Mouse (Mus musculus) brown adipose tissue, adult 24 weeks (tissue): ENCODE results near the gene Bms1. TPM values are rescaled to one million over a fixed set of nuclear protein-coding genes. Genes with fewer than 3 reads are reported as not detected.

Source experiments
- H3K27ac ChIP-seq: fragments of 200-500 bp; replicated peaks from 2 replicates; pipeline ENCODE4 v1.5.1; 2012; ENCODE audit warnings: low read depth, mild to moderate bottlenecking, low read length
- H3K4me1 ChIP-seq: fragments of 200-500 bp; 2 replicates; pipeline ENCODE4 v1.6.1; 2012; ENCODE audit warnings: low read length, mixed read lengths; ENCODE audit not compliant: control insufficient read depth, insufficient read depth, insufficient read length
- H3K4me3 ChIP-seq: fragments of 200-500 bp; 2 replicates; pipeline ENCODE4 v1.5.1; 2012; ENCODE audit warnings: low read depth, mild to moderate bottlenecking, low read length, moderate library complexity; ENCODE audit not compliant: insufficient read depth
- polyA plus RNA-seq: library from polyadenylated mRNA; stranded (reverse); fragments of >200 nt; gene quantifications from 2 replicates; pipeline ENCODE4 v1.2.4, GENCODE M21; 2012; ENCODE audit not compliant: missing spikeins, insufficient read depth, insufficient read length

Bms1 gene
- 10.3 and 14.0 TPM in 2 replicates for polyA plus RNA-seq

DNA sequence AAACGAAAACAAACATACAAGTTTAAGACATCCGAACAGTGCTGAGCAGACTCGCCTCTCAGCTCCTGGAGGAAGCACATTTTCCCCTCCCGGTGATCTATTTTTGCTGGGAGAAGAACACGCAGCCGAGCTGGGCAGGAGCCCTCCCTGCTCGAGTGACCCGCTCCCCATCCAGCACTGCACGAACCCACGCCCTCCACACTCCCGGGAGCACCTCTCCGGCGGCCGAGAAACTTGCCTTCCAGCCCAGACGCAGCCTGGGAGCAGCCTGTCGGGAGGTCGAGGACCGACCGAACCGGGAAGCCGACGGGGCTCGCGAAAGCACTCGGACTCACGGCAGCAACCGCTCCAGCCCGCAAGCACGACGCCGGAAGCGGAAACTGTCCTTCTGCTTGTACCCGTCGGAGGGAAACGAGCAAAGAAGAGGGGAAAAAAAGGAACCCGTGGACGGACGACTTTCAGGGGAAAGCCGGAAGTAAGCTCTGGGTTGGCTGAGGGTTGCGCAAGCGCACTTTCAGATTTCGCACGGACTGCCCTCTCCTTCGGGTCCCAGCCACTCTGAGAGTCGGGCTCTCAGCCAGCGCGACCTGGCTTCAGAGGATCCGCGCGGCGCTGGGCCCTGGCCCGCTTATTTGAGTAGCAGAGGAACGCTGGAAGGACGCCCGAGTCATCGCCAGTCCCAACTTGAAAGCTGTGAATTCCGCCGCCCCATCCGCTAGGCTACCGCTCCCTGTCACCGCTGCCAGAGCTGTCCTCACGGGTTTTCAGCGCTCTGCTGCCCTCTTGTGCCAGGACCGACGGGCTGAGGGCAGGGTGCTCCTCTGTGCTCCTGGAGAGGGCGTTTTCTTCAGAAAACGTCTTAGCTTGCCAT lies at the start of gene Bms1:
Gene Bms1, minus strand, starts transcription at position 425 of the 871 bp plus-strand sequence.
- no peaks in the 10 kb centered on the region; the same call in 1 of the 2 replicates for H3K4me1 ChIP-seq
- H3K4me3 ChIP-seq: peak within 1 kb of the TSS; percentile 93
- H3K27ac ChIP-seq: peak within 1 kb of the TSS; percentile 82

DNA sequence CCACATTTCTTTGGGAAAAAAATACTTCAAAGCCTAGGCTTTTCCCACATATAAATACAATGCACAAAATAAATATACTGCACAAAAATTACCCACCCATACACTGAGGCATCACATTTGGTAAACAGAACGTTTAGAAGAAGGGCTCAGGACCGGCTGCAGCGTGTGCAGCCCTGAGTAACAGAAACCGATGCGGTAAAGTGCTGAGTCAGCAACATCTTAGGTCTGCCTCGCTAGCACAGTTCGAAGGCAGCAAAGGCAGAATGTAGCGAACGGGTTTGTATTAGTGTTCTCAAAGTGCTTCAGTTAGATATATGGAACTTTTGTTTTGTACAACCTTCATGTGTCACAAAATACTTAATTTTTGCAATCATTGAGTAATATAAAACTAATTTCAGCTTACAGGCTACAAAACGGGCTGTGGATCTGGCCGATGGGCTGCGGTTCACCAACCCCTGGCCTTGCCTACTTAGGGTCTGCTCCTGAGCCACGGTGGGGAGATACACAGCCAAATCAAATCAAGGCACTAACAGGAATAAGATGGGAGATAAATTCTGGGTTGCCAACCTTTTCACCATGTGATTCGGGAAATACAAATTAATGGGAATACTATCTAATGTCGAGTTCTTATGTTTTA lies 42.9 kb upstream of the Bms1 start:
- H3K4me3 ChIP-seq: no peak overlapping the region
- no peaks in the 10 kb centered on the region for H3K4me1 ChIP-seq
- no peak overlapping the region for H3K27ac ChIP-seq

DNA sequence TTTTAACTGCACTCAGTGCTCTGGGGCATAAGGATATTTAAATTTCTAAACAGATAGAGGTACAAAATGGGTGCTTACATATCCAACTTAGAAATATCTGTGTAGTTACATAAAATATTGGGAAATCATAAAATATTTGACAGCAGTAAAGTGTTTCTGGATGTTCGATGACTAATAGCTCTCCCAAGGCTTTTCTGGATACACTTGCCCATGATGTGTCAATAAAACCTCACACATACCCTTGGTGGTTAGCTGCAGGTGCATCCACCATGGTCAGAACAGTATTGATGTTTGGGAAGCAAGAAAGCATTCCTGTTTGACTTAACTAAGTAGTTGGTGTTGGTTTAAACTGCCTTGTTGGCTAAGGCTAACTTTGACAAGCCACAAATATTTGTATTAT lies 38.5 kb upstream of the Bms1 start:
- H3K4me3 ChIP-seq: no peak overlapping the region
- H3K4me1 ChIP-seq: peaks cover 3% of the 10 kb centered on the region; the same call in 1 of the 2 replicates
- no peak overlapping the region for H3K27ac ChIP-seq

DNA sequence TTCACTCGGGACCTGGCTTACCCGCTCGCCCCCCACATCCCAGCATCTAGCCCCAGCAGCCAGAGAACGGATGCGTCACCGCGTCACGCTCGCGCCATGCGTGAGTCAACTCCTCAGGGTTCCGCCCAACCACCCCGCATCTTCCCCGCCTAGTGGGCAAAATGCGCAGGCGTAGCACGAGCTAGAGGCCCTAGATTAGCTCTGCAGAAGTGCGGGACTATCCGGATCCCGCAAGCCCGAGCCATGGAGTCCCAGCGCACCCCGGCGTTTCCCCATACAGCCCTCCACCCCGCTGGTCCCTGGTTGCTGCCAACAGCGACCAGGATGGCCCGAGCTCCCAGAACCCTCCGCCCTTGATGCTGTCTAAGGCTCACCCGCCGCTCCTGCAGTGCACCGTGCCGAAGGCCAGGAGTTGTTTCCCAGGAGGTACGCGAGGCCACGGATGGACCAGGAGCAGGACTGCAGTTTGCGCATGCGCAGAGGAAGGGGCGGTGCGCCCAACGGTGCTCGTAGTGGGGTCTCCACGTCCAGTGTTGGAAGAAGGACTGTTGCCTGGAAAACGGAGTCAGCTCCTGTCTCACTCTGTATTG lies 35.9 kb upstream of the Bms1 start, which contains the start of gene Zfp248:
Gene Zfp248, minus strand, starts transcription at position 487 of the 590 bp plus-strand sequence.
- Histone ChIP-seq H3K4me1 (peaks cover 3% of the 10 kb centered on the region; the same call in 1 of the 2 replicates), H3K4me3 (peak within 1 kb of the TSS; percentile 69), H3K27ac (peak within 1 kb of the TSS; percentile 1)

DNA sequence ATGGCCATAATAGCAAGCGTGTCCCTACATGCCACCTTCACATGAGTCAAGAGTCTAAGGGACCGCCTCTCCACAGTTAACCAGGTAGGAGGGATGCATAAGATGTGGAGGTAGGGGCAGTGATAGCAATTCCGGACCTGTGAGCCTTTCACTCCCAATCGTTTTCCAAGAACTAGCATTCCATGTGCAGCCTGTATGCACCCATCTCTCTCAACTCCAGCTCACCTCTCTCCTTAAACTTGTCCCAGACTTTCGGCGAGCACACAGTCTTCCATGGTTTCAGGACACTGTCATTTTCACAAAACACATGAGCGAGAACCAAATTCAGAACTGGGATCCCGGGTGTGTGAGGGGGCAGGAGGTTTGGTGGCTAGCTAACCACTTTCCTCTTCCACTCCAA lies 35.2 kb upstream of the Bms1 start:
- H3K4me1 ChIP-seq: peaks cover 3% of the 10 kb centered on the region; the same call in 1 of the 2 replicates
- peak overlapping the region; percentile 69 for H3K4me3 ChIP-seq
- H3K27ac ChIP-seq: no peak overlapping the region

DNA sequence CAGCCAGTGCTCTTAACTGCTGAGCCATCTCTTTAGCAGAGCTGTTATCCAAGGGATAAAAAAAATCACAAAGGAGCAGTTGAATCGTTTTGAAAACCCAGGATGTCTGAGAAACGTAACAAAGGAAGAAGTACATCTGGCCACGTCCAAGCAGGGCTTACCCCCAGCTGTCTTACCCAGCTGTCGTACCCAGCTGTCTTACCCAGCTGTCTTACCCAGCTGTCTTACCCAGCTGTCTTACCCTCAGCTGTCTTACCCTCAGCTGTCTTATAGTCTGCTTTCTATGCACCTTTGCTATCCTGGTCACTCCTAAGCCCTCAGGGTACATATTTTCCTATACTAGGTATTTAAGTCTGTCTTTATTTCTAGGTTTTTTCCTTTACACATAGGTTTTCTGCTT lies 12.2 kb upstream of the Bms1 start:
- H3K27ac ChIP-seq: no peak overlapping the region
- no peaks in the 10 kb centered on the region for H3K4me1 ChIP-seq
- no peak overlapping the region for H3K4me3 ChIP-seq

DNA sequence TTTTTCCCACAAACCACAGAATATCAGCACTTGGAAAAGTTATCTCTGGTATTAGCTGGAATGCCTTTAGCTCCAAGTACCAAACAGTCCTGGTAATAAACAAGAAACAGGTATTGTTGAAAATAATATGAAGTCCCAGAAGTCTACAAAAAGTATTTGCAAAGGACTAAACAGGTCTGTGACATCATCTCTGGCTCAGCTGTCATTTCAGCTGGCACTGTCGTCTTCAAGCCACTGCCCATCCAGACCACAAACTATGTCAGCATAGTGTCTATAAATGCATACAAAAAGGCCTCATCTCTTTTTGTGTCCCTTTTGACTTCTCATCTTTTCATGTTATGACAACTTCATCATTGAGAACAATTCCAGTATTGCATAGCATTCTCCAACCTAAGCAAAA lies 7.4 kb upstream of the Bms1 start:
- Histone ChIP-seq H3K4me3 (no peak overlapping the region), H3K4me1 (no peaks in the 10 kb centered on the region), H3K27ac (no peak overlapping the region)

DNA sequence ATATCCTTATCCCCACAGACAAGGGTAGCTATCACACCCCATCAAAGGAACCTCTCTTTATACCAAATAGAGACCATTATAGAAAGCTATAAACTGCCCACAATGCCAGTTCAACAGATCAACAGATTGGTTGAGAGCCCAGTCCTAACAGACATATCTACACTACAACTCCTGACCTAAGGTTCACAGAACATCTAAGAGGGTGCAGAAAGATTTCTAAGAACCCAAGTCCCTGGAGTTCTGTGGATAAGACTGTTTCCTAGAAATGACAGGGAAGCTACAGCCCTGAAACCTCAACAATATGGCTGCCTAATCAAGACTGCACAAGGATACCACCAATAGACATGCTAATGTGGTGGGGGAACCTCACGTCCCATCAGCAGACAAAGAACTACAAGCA lies 8.8 kb downstream of the Bms1 start:
- Histone ChIP-seq H3K4me3 (no peak overlapping the region), H3K27ac (no peak overlapping the region), H3K4me1 (no peaks in the 10 kb centered on the region)

DNA sequence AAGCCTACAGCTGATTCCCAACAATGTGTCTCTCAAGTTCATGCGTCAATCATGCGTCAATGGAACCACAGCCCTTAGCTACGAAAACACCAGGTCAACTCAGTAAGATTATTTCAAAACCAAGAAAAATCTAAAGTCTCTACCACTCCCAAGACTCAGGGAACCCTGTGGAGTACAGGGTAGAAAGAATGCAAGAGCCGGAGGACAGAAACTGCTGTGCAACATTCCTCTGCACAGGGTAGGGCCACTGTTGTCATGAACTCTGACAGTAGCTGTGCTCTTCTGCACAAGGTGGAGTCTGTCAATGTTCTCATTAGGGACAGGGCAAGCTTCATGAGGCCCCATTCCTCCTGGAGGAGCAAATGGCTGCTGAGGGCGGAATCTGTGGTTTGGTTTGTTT lies 10.8 kb downstream of the Bms1 start:
- Histone ChIP-seq H3K4me1 (no peaks in the 10 kb centered on the region), H3K4me3 (no peak overlapping the region), H3K27ac (no peak overlapping the region)

DNA sequence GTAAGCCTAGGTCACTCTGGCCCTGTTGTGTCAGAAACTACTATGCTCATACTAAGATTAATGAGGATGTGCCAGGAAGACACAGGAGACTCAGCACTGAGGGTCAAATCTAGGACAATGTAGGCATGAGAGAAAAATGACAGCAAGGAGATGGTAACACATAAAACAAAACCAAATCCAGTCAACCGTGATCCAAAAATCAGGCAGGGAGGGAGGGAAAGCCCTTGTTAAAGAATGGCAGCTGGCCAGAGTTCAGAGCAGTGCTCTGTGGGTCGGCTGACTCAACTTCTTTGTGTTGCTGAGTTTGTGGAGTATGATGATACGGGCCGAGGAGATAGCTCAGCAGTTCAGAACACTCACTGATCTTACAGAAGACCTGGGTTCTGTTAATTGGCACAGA lies 12.9 kb downstream of the Bms1 start:
- no peaks in the 10 kb centered on the region for H3K4me1 ChIP-seq
- H3K4me3 ChIP-seq: no peak overlapping the region
- H3K27ac ChIP-seq: no peak overlapping the region

DNA sequence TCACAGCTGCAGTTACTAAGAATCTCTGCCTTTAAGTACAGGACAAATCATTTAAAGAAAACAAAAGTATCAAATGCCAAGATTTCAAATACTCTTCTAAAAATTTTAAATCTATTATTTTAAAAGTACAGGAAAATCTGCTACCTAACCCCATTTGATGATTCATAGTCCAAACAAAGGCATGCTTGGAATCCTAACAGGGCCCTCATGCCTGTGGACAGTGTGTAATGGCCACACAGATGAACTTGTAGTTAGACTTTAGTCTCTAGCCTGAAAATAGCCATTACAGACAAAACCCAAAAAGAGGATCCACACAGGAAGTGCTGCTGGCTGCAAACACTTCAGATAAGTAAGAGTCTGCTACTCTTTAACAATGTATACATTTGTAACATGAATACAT lies 28.5 kb downstream of the Bms1 start:
- Histone ChIP-seq H3K4me3 (no peak overlapping the region), H3K27ac (no peak overlapping the region), H3K4me1 (no peaks in the 10 kb centered on the region)

DNA sequence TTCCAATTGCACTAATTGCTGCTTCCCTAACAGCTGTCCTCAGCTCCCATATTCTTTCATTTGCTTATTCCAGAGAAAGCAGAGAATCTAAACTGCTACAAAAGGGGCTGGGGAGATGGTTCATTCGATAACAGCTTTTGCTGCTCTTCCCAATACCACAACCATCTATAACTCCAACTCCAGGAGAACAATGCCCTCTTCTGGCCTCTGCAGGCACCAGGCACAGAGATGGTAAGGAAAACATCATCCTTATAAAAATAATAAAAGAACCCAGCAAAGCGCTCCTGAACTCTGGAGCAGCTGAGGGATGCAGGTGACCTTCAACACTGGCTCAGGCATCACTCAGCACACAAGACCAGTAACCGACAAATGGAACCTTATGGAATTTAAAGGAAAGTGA lies 33.3 kb downstream of the Bms1 start:
- Histone ChIP-seq H3K4me3 (no peak overlapping the region), H3K4me1 (no peaks in the 10 kb centered on the region), H3K27ac (no peak overlapping the region)

DNA sequence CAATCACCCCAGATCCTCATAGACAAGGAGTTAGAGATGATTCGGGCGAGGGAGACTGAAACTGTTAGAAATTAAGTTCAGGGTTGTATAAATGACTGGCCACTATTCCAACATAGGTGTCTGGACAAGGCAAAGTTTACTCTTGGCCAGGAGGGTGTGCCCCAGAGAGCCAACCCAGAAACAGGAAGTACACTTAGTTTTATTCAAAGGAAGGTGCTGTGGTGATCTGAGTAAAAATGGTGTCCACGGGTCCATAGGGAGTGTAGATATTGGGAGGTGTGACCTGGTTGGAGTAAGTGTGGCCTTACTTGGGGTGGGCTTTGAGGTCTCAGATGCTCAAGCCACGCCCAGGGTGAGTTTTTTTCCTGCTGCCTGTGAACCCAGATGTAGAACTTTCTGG lies 38.0 kb downstream of the Bms1 start:
- H3K4me3 ChIP-seq: no peak overlapping the region
- no peaks in the 10 kb centered on the region for H3K4me1 ChIP-seq
- no peak overlapping the region for H3K27ac ChIP-seq

DNA sequence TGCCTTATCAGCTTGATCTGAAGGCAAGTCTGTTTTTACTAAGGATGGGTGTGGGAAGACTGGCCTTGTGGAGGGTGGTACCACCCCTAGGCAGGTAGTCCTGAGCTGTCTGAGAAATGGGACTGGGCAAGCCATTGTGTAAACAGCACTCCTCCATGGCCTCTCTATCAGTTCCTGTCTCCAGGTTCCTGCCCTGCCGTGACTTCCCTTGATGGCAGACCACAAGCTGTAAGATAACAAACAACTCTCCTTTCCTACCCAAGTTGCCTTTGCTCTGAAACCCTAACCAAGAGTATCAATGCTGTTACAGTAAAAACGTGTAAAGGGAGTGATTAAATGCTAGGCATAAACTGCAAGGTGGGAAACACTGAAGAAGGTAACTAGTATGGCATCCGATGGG lies 38.6 kb downstream of the Bms1 start:
- no peaks in the 10 kb centered on the region for H3K4me1 ChIP-seq
- no peak overlapping the region for H3K4me3 ChIP-seq
- no peak overlapping the region for H3K27ac ChIP-seq

DNA sequence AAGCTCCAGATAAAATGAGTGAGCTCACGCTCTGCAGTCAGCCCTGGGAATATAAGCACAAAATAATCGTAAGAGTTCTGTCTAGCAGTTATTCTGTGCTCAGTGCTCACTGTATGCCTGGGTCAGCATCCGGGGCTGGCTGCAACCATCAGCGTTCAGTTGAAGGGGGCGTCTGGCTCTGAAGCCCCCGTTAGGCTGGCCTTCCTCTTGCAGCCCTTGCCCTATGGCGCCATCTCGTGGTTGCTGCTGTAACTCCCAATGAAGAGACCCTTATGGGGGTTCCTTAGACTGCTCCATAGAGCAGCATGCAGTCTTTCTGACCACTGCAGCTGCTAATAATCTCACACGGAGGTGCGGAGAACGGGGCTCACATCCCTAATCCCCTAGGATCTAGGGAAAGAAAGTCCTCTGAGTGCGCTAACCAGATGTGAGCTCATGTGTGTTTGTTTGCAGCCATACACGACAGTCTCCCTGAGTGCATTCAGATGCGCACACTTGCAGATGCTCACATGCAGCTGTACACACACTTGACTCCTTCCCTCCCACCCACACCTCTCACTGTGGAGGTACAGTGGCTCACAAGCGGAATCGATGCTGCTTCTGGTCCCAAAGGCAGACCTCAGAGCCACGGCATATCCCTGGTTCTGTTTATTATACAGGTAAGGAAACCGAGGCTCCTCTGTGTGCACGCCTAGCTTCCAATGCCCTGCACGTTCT lies 39.7 kb downstream of the Bms1 start:
- H3K27ac ChIP-seq: no peak overlapping the region
- H3K4me1 ChIP-seq: no peaks in the 10 kb centered on the region
- no peak overlapping the region for H3K4me3 ChIP-seq
